Mouse (Mus musculus) v-Abl transformed pro-B cells (cell line): ENCODE data around the gene Hic1.

Experiments
- in situ Hi-C, 2 experiments: fragments of 400-800 bp; cut with MboI; formaldehyde crosslinking; loops; one replicate each; pipeline ENCODE4 v1.15.1; 2025; ENCODE audit not compliant: unreplicated experiment in 2 of 2

Hic1 gene

DNA sequence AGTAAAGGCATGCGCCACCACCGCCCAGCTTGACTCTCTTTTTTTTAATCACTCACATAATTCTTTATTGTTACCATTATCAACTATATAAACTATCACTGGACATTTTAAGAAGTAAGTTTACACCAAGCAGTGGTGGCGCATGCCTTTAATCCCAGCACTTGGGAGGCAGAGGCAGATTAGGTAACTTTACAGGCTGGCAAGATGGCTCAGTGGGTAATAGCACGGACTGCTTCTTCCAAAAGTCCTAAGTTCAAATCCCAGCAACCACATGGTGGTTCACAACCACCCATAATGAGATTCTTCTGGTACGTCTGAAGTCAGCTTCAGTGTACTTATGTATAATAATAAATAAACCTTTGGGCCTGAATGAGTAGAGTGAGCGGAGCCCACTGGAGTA, 39.8 kb downstream of the Hic1 start:
- in situ Hi-C loops: no loop called here

DNA sequence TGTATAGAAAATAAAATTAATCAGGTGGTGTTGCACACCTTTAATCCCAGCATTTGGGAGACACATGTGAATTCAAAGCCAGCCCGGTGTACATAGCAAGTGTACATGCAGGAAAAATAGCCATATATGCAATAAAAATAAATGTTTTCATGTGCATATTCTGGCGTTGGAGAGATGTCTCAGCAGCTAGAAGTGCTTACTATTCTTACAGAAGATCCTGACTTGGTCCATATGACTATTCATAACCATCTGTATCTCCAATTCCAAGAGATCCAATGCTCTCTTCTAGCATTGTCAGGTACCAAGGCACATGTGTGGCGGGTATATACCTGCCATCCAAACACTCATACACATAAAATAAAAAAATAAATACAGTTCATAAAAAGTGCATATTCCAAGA, 42.9 kb downstream of the Hic1 start:
- in situ Hi-C loops: no loop called here

DNA sequence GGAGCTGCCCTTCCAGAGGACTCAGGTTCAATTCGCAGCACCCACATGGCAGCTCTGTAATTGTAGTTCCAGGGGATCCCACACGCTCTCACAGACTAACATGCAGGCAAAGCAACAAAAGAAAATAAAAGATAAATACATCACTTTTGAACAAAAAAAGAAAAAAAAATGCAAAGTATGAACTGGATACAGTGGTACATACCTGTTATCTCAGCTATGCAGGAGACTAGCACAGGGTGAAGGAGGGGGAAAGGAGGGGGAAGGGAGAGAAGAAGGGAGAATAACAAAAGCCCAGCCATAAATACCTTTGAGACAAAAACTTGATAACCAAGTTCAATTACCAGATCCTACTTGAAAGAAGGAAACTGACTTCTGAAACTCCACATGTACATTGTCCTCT, 44.9 kb downstream of the Hic1 start:
- in situ Hi-C loops: no loop called here

DNA sequence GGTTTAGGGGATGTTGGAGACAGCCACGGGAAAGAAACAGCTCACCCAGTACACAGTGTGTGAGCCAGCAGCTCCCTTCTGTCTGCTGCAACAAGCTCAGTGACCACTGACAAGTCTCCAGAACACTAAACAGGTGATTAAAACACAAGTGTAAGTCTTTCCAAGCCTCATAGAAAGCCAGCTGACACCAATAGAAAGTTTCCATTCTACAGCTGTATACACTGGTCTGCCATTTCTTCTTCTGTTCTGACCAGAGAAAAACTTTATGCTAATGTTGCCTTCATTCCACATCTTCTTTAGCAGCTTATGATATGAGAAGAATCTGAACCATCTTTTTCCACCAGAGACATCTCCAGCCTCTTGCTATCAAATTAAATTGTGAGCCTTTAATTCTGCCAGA, 48.0 kb downstream of the Hic1 start:
- in situ Hi-C loops: no loop called here

DNA sequence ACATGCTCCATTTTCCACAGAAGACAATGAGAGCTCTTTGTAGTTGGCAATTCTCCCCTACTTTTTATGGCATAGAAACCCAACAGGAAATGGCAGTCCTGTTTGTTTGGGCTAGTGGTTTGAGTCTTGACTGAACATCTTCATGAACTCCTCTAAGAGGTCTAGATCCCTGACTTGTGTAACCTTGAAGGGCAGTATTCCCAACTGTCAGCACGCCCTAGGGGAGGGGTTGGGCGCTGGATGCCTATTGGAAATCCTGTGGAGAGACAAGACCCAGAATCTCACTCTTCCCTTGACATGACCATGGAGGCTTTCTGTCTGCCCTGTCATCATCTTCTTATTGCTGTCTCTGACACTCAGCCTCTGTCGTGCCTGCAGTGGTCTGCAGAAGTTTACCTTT, 49.5 kb downstream of the Hic1 start:
- in situ Hi-C loops: no loop called here

DNA sequence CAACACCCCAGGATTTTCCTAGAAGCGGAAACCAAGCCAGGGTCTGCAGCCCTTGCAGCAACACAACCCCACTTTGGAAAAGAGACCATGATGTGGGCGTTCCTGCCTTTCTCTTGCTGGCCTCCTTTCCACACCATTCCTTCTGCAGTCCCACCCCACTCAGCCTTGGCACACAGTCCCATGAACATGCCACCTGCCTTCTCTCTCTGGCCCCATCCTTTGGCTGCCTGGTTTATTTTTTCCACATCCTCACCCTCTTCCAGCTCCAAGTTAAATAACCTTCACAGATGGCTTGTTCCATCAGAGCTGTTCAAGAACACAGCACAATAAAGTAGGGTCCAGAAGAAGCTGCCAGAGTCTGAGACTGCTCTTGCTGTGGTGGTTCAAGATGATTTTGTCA, 50.0 kb downstream of the Hic1 start:
- in situ Hi-C loops: no loop called here

DNA sequence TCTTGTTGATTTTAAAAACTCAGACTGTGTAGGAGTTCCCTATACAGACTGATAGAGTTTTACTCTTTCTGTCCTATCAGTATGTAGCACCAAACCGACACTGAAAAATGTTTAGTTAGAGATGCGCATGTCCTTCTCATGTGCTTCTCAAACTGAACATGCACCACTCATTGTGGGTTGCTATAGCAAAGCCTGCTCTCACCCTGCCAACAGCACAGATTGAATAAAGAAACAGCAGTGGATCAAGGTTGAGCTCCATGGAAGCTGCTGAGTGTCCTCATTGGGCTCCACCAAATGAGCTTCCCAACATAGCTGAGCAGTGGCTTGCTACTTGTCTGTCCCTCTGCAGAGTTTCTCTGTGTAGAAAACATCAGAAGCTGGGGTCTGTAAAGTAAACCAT, 51.2 kb downstream of the Hic1 start:
- in situ Hi-C loops: no loop called here

DNA sequence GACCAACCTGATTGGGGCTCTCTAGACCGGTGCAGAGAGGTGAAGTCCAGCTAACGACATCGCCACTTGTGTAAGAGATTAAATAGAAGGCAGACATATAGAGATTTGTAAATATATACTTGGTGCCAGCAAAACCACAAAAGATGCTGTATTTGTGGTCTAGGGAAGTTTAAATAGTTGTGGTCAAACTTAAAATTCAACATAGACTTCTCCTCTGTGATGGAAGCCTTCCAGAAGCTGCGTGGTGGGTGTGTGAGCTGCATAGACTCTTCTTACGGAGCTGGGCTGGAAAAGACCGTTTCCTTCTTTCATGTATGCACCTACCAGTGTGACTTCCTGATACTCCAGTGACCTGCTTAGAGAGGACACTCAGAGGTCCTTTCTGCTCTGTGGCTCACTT, 52.9 kb downstream of the Hic1 start:
- in situ Hi-C loops: no loop called here
